Mouse (Mus musculus) liver, postnatal 0 days (tissue): ENCODE measurements at regions not wholly inside any gene's neighbourhood (a gene's known extent, or its start where the extent isn't known, plus 50 kb on each side); places are given as distances from the start of the nearest gene placed in this dataset.

Source experiments
- CTCF ChIP-seq: sonication (generic); IDR thresholded peaks from 2 replicates; pipeline ENCODE4 v1.5.1; 2016; ENCODE audit warnings: antibody characterized with exemption, low read depth
- EP300 ChIP-seq: IDR thresholded peaks from 2 replicates; pipeline ENCODE4 v1.6.1; 2016; ENCODE audit warnings: antibody characterized with exemption, low read depth, mild to moderate bottlenecking

- TF ChIP-seq CTCF (no peak), EP300 (no peak)
These were observed 116.8 kb upstream of the Sema3e start for GRCm38 (mm10) chr5:13908257-13908656.
